Mouse (Mus musculus) layer of hippocampus, adult 8-10 months (tissue): ENCODE measurements around the gene Hddc3. TPM values are rescaled to one million over a fixed set of nuclear protein-coding genes. Genes with fewer than 3 reads are reported as not detected.
"Not testable (repeated sequence)": the region's sequence is repeated elsewhere in the genome, so short reads cannot be mapped to it uniquely, and the experiment has no call there.

Experiments used
- DNase-seq, 2 experiments: peaks; one replicate each; pipeline ENCODE4 v3.0.0; 2022; ENCODE audit warnings: low spot score in 2 of 2
- total RNA-seq, 4 experiments: library from RNA; stranded (reverse); gene quantifications; 2 replicates each; pipeline ENCODE4 v1.2.4; 2022

The Hddc3 gene
- total RNA-seq, 4 experiments from 2014 or later: 37.7 to 55.7 (median 49.0) TPM

- no peak for DNase-seq
Observed at GRCm38 (mm10) chr7:80369967-80370431, 27.1 kb downstream of the Hddc3 start.

- peak; percentile 79 to 81 for DNase-seq
Observed at GRCm38 (mm10) chr7:80370649-80371040, 27.7 kb downstream of the Hddc3 start.

DNA sequence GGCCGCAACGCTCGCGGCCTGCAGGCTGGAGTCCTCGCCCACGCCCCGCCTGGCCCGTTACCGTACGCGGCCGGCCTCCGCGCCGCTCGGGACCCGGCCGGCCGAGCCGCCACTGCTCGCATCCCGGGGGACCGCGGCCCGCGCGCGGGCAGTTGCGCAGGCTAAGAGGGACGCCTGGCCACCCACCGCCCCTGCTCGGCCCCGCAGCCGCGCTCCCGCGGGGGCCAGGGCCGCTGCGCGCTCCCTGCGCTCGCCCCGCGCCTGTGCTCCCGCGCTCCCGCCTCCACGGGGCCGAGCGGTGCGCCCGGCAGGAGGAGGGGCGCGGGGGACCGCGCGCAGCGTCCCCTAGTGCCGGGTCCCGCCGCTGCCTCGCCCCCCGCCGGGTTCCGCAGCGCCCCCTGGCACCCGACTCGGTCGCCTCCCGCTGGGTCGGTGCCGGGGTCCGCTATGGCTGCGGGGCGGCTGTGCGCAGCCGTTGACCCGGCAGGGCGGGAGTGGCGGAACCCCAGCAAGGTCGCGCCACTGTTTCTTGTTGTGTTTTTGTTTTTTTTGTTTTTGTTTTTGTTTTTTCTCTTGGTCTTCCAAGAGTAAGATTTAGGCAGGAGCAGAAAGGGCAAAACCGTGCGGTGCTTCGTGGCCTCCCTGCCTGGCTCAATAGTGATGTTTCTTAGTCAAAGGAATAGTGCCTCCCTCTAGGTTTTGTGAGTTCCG is 28.3 kb downstream of the Hddc3 start, which contains the start of gene Man2a2:
Gene Man2a2 (minus strand): TSS at position 335 of the 711 bp plus-strand sequence.
- DNase-seq: peak in 1 of 2 experiments; percentile 70

DNA sequence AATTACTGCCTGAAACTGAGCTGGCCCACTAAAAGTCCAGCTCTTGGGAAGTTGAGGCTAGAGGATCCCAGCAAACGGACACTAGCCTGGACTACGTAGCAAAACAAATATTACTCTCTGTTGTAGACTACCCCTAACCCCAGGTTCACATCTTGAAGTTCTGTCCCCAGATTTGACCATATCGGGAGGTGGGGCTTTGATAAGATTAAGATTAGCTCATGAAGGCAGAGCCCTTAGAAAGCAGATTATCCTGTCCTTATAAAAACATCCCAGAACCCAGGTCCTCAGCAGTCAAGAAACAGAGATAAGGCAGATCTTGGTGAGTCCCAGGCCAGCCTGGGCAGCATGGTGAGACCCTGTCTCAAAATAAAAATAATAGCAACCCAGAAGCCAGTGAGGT is 29.3 kb downstream of the Hddc3 start:
- no peak for DNase-seq

- DNase-seq: no peak
Observed at GRCm38 (mm10) chr7:80372667-80373066, 29.8 kb downstream of the Hddc3 start.

DNA sequence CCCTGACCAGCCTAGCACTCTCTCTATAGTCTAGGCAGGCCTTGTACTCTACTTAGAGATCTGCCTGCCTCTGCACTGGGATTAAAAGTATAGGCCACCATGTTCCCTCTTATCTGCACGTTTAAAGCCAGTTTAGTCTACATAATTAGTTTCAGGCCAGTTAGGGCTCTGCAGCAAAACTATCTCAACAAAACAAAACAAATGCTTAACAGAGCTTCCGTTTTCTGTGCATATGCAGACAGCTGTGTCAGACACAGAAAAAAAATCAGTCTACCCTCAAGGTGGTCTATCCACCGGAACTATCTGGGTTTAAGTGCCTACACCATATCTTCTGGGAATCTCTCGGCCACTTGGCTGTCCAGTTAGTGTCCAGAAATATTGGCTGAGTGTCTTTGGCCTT is 30.4 kb downstream of the Hddc3 start:
- no peak for DNase-seq

GRCm38 (mm10) chr7:80373850-80374249 is 30.9 kb downstream of the Hddc3 start:
- DNase-seq: no peak

GRCm38 (mm10) chr7:80374280-80374679 is 31.4 kb downstream of the Hddc3 start:
- DNase-seq: no peak

- no peak for DNase-seq
Observed at GRCm38 (mm10) chr7:80374733-80375132, 31.8 kb downstream of the Hddc3 start.

DNA sequence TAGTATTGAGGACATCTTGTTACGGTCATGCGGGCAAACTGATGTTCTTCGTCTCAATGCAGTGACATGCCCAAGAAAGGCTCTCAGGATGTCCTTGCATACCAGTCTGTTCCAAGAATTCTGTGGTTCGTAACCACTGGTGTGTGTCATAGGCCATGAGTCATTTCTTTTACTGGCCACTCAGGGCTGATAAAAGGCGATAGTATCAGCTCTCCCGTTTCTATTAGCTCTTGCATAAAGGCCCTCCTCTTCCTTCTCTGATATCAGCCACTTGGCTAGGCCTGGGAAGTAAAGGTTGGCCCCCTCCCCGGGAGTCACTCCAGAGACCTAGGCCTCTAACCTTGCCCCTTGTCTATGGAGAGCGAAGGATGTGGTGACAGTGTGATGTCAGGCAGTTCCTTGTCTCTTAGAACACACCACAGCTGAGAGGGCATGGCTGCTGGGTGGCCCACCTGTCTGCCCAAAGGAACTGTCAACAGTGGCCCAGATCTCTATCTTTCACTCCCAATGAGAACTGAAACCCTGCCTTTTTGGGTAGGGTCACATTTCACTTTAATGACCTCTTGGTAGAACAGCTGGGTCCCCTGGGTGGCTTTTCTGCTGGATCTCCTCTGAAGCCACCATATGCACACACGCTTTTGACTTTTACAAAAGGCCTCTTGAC is 32.6 kb downstream of the Hddc3 start:
- no peak for DNase-seq

- no peak for DNase-seq
Observed at GRCm38 (mm10) chr7:80376192-80376591, 33.3 kb downstream of the Hddc3 start.

GRCm38 (mm10) chr7:80377471-80377870 is 34.6 kb downstream of the Hddc3 start:
- DNase-seq: peak in 1 of 2 experiments; percentile 63

- DNase-seq: no peak
Observed at GRCm38 (mm10) chr7:80379531-80379930, 36.6 kb downstream of the Hddc3 start.

- no peak for DNase-seq
Observed at GRCm38 (mm10) chr7:80382919-80383318, 40.0 kb downstream of the Hddc3 start.

DNA sequence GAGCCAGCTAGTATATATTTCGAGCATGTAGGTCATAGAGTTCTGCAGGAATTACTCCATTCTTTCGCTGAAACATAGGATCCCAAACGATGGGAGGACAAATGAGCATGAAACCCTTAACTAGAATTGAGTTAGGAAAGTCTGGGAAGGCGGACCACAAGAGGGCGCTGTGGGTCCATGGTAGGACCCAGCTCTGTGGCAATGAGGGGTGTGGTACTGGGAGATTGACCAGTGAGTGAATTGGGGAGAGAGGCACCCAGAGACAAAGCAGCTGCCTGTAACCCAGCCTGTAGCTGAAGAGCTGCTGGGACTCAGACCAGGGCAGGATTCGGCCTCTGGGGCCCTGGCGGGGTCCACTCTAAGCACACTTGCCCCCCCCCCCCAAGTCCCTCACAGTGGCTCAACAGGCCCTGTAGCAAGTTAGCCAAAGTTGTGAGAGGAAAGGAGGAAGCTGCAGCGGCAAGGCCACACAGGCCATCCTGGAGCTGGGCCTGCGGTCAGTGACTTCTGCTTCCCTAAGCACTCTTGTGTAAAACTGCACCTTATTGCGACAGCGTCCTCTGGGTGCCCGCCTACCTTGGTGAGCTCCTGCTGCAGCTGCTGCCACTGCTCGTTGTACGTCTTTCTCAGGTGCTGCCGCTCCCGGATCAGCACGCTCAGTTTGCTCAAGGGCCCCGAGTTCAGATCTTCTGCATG is 43.5 kb downstream of the Hddc3 start:
- peak; percentile 72 to 90 for DNase-seq

GRCm38 (mm10) chr7:80387033-80387632 is 44.2 kb downstream of the Hddc3 start:
- DNase-seq: no peak

DNA sequence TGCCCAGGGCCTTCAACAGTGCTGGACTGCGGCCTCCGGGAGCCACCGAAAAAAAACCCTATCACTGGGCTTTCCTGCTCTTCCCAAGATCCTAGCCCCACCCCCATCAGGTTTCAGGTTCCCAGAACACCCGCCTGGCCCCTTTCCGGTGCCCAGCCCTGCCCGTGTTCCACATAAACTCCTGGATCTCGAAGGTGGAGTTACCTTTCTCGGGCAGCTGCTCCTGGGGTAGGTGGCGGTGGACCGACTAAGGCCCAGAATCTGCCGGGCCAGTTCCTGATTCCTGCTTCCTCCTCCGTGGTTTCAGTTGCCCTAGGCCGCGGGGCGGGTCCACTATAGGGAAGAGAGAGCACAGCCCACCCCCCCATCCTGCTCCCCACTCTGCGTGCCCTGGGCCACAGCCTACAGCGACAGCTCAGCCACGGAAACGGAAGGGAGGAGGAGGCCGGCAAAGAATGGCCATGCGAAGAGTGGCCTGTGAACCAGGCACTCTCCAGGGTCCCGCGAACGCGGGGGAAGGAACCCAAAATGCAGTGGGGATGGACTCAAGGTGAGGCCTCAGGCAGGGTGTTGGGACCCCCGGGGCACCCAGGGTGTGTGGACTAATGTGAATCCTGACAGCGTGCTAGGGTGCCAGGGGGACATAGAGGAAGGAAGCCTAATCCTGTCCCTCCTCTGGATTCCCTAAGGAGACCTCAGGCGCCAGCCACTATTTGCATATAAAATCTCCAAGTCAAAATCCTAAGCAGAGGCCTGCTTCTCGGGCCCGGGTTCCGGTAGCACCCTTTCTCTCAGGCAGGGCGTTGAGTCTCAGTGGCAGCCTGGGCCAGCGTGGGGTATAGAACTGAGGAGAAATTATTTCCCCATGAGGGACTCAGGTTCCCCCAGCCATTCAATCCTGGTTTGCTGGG is 45.0 kb downstream of the Hddc3 start, which contains the start of gene Fes:
Gene Fes (minus strand): TSS at position 314 of the 911 bp plus-strand sequence.
- no peak for DNase-seq

DNA sequence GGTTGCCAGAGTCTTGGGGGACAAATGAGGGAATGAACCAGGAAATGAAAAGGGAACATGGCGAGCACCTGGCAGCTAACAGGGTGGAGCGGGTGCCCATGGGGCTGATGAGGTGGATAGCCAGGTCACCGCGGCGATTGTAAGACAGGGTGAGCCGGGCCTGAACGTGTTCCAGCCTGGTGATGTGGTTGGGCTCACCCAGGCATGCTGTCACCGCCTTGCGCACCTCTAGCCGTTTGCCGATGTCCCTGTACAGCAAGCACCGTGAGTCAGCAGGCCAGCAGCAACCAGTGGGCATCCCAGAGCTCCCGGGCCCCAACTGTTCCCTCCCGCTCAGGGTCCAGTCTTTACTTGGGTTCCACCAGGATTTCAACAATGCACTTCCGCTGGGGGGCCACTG is 49.2 kb downstream of the Hddc3 start:
- no peak for DNase-seq

DNA sequence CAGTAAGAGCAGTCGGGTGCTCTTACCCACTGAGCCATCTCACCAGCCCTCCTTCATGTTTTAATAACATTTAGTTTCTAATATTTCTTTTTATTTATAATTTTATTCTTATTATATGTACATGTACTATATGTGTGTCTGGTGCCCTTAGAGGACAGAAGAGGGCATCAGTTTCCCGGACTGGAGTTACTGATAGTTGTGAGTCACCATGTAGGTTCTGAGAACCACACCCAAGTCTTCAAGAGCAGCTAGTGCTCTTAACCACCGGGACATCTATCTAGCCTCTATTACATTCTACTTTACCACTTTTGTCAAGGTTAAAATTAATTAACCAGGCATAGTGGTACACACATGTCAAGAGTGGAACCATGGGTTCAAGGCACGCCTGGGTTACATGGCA is 51.7 kb downstream of the Hddc3 start:
- no peak for DNase-seq

DNA sequence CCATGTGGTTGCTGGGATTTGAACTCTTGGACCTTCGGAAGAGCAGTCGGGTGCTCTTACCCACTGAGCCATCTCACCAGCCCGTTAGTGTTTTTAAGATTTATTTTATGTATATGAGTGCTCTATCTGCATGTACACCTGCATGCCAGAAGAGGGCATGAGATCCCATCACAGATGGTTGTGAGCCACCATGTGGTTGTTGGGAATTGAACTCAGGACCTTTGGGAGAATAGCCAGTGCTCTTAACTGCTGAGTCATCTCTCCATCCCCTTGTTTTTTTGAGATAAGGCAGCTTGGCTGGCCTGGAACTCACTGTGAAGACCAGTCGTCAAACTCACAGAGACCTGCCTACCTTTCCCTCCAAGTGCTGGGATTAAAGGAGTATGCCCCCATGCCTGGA is 53.5 kb downstream of the Hddc3 start:
- DNase-seq: not testable (repeated sequence)

GRCm38 (mm10) chr7:80397986-80398385 is 55.1 kb downstream of the Hddc3 start:
- DNase-seq: peak; percentile 50 to 54
